Mouse (Mus musculus) kidney, postnatal 0 days (tissue): ENCODE measurements around the gene Kdm4a. TPM values are rescaled to one million over a fixed set of nuclear protein-coding genes. Genes with fewer than 3 reads are reported as not detected.

ENCODE experiments used
- ATAC-seq: fragments of 200-750 bp; cut with Nextera tagmentation; replicated peaks from 2 replicates; pipeline ENCODE4 v1.8.0; 2017; ENCODE audit warnings: low read depth, moderate number of reproducible peaks, moderate TSS enrichment, moderate library complexity; ENCODE audit not compliant: low FRiP score
- DNase-seq: peaks from one replicate; pipeline ENCODE4 v3.0.0-alpha.2; 2016; ENCODE audit warnings: low spot score
- H3K27ac ChIP-seq: fragments of 300-500 bp; sonication (generic); 2 replicates; pipeline ENCODE4 v1.5.1; 2014; ENCODE audit warnings: mild to moderate bottlenecking
- H3K27me3 ChIP-seq: fragments of 300-500 bp; sonication (generic); 2 replicates; pipeline ENCODE4 v1.6.1; 2014; ENCODE audit warnings: low read length, mixed read lengths; ENCODE audit not compliant: insufficient read depth
- H3K36me3 ChIP-seq: fragments of 300-500 bp; sonication (generic); 2 replicates; pipeline ENCODE4 v1.6.1; 2014; ENCODE audit warnings: low read length, mixed read lengths; ENCODE audit not compliant: insufficient read depth
- H3K4me1 ChIP-seq: fragments of 300-500 bp; sonication (generic); replicated peaks from 2 replicates; pipeline ENCODE4 v1.6.1; 2014; ENCODE audit warnings: antibody characterized with exemption, low read length, mixed read lengths; ENCODE audit not compliant: insufficient read depth
- H3K4me2 ChIP-seq: fragments of 300-500 bp; sonication (generic); 2 replicates; pipeline ENCODE4 v1.6.1; 2014; ENCODE audit warnings: mild to moderate bottlenecking, low read length, moderate library complexity, mixed read lengths
- H3K4me3 ChIP-seq: fragments of 300-500 bp; sonication (generic); replicated peaks from 2 replicates; pipeline ENCODE4 v1.5.1; 2014; ENCODE audit warnings: low read depth, low read length
- H3K9ac ChIP-seq: fragments of 300-500 bp; sonication (generic); 2 replicates; pipeline ENCODE4 v1.6.1; 2014; ENCODE audit warnings: low read depth, low read length
- H3K9me3 ChIP-seq: fragments of 300-500 bp; sonication (generic); replicated peaks from 2 replicates; pipeline ENCODE4 v1.6.1; 2016; ENCODE audit warnings: low read length, inconsistent platforms, mixed read lengths
- CTCF ChIP-seq: IDR thresholded peaks from 2 replicates; pipeline ENCODE4 v1.5.1; 2016; ENCODE audit warnings: antibody characterized with exemption, low read depth, mild to moderate bottlenecking, moderate library complexity
- WGBS: fragments of 180-500 bp; shearing (Covaris S2); extraction: QIAGEN DNeasy Blood & Tissue Kit; methylation state at CpG from one replicate; pipeline ENCODE4 v1.1.7; 2014; 5-methylcytosine and 5-hydroxymethylcytosine counted together
- polyA plus RNA-seq: library from polyadenylated mRNA; unstranded; fragments of >200 nt; fragmentation: Nextera tagmentation; extraction: Ambion mirVana; gene quantifications from 2 replicates; pipeline ENCODE4 v1.2.1, GENCODE M21; 2015

Gene Kdm4a
- polyA plus RNA-seq, 1 experiment from 2014 or later: 32.2 TPM

GRCm38 (mm10) chr4:118218521-118218920 lies 38.7 kb upstream of the Kdm4a start:
- H3K9me3 ChIP-seq: no peaks in the 10 kb centered on the region
- no peak for ATAC-seq
- no peak overlapping the region for H3K4me3 ChIP-seq
- H3K27me3 ChIP-seq: no peaks in the 10 kb centered on the region
- no peak overlapping the region for H3K9ac ChIP-seq
- WGBS: 84% methylated on average over 5 of the region's 5 CpGs
- no peak for DNase-seq
- no peak for TF ChIP-seq CTCF
- H3K36me3 ChIP-seq: peaks cover 62% of the 10 kb centered on the region
- H3K4me1 ChIP-seq: no peaks in the 10 kb centered on the region
- H3K27ac ChIP-seq: 0 out of 2 replicates have a peak overlapping the region, but pooled peaks have one; percentile 25
- no peak overlapping the region for H3K4me2 ChIP-seq

GRCm38 (mm10) chr4:118216726-118217595 lies 37.1 kb upstream of the Kdm4a start:
- H3K4me1 ChIP-seq: no peaks in the 10 kb centered on the region
- peaks cover 67% of the 10 kb centered on the region for H3K36me3 ChIP-seq
- no peak overlapping the region for H3K4me2 ChIP-seq
- WGBS: 82% methylated on average over 17 of the region's 17 CpGs
- H3K9ac ChIP-seq: no peak overlapping the region
- no peak overlapping the region for H3K4me3 ChIP-seq
- no peak overlapping the region for H3K27ac ChIP-seq
- DNase-seq (peak; percentile 79), ATAC-seq (0 out of 2 replicates have a peak, but pooled peaks have one; percentile 14)
- no peaks in the 10 kb centered on the region for H3K27me3 ChIP-seq
- TF ChIP-seq CTCF: peak; percentile 88
- no peaks in the 10 kb centered on the region for H3K9me3 ChIP-seq

GRCm38 (mm10) chr4:118214891-118215290 lies 35.0 kb upstream of the Kdm4a start:
- 85% methylated on average over 1 of the region's 1 CpGs for WGBS
- Histone ChIP-seq H3K4me1 (no peaks in the 10 kb centered on the region), H3K9ac (no peak overlapping the region), H3K9me3 (no peaks in the 10 kb centered on the region), H3K36me3 (peaks cover 79% of the 10 kb centered on the region), H3K4me3 (no peak overlapping the region), H3K4me2 (no peak overlapping the region), H3K27me3 (no peaks in the 10 kb centered on the region), H3K27ac (peak overlapping the region; percentile 13; the same call in 1 of the 2 replicates)
- peak; percentile 50 for ATAC-seq
- no peak for DNase-seq
- no peak for TF ChIP-seq CTCF

- DNase-seq (no peak), ATAC-seq (no peak)
- H3K27ac ChIP-seq: no peak overlapping the region
- H3K36me3 ChIP-seq: peaks cover 41% of the 10 kb centered on the region
- H3K9me3 ChIP-seq: no peaks in the 10 kb centered on the region
- 68% methylated on average over 10 of the region's 10 CpGs for WGBS
- no peaks in the 10 kb centered on the region for H3K27me3 ChIP-seq
- H3K4me2 ChIP-seq: no peak overlapping the region
- no peak overlapping the region for H3K4me3 ChIP-seq
- no peak overlapping the region for H3K9ac ChIP-seq
- TF ChIP-seq CTCF: peak; percentile 45; the same call in 1 of the 2 replicates
- H3K4me1 ChIP-seq: no peaks in the 10 kb centered on the region
Observed at GRCm38 (mm10) chr4:118206918-118207640, 27.2 kb upstream of the Kdm4a start.

GRCm38 (mm10) chr4:118205906-118206305 lies 26.1 kb upstream of the Kdm4a start:
- Histone ChIP-seq H3K9me3 (no peaks in the 10 kb centered on the region), H3K27me3 (no peaks in the 10 kb centered on the region), H3K4me3 (no peak overlapping the region), H3K4me1 (no peaks in the 10 kb centered on the region), H3K9ac (no peak overlapping the region), H3K27ac (no peak overlapping the region), H3K4me2 (no peak overlapping the region), H3K36me3 (peaks cover 30% of the 10 kb centered on the region)
- TF ChIP-seq CTCF: no peak
- no peak for ATAC-seq
- no peak for DNase-seq
- WGBS: 57% methylated on average over 2 of the region's 2 CpGs

- Histone ChIP-seq H3K4me1 (no peaks in the 10 kb centered on the region), H3K36me3 (no peaks in the 10 kb centered on the region), H3K27ac (no peak overlapping the region), H3K4me2 (no peak overlapping the region), H3K9me3 (no peaks in the 10 kb centered on the region), H3K9ac (no peak overlapping the region), H3K27me3 (no peaks in the 10 kb centered on the region), H3K4me3 (no peak overlapping the region)
- no peak for TF ChIP-seq CTCF
- DNase-seq: no peak
- ATAC-seq: no peak
- 76% methylated on average over 2 of the region's 2 CpGs for WGBS
Observed at GRCm38 (mm10) chr4:118199093-118199492, 19.2 kb upstream of the Kdm4a start.
